Mouse (Mus musculus): ENCODE data around the gene Dcps. TPM values are rescaled to one million over a fixed set of nuclear protein-coding genes. Genes with fewer than 3 reads are reported as not detected.

The Dcps gene
- polyA plus RNA-seq, 1 experiment from 2014 or later: 104 TPM

Other genes starting within 250 kb of the Dcps start
- gene St3gal4, start 56.8 kb downstream of the Dcps start, polyA plus RNA-seq (2014; fragmentation: Nextera tagmentation; extraction: Ambion mirVana): 13.3 and 14.4 TPM in 2 replicates
- gene Srpr, start 24.1 kb upstream of the Dcps start, polyA plus RNA-seq (2014; fragmentation: Nextera tagmentation; extraction: Ambion mirVana): 89.2 and 91.3 TPM in 2 replicates
- 17.1 and 17.3 TPM in 2 replicates for gene Tirap, start 24.2 kb upstream of the Dcps start, polyA plus RNA-seq (2014; fragmentation: Nextera tagmentation; extraction: Ambion mirVana)
- gene Foxred1, start 35.0 kb upstream of the Dcps start, polyA plus RNA-seq (2014; fragmentation: Nextera tagmentation; extraction: Ambion mirVana): 45.5 and 49.2 TPM in 2 replicates
- 68.9 and 75.4 TPM in 2 replicates for gene Fam118b, start 91.7 kb upstream of the Dcps start, polyA plus RNA-seq (2014; fragmentation: Nextera tagmentation; extraction: Ambion mirVana)
- gene Rpusd4, start 91.8 kb upstream of the Dcps start, polyA plus RNA-seq (2014; fragmentation: Nextera tagmentation; extraction: Ambion mirVana): 26.7 and 29.3 TPM in 2 replicates
- gene Cdon, start 245.1 kb upstream of the Dcps start, polyA plus RNA-seq (2014; fragmentation: Nextera tagmentation; extraction: Ambion mirVana): 16.4 and 17.2 TPM in 2 replicates

All from forebrain, embryonic 11.5 days (tissue).